Mouse (Mus musculus) lung, postnatal 0 days (tissue): ENCODE data around the gene Rab1a.

Experiments used
- CTCF ChIP-seq: IDR thresholded peaks from 2 replicates; pipeline ENCODE4 v1.5.1; 2016; ENCODE audit warnings: antibody characterized with exemption, mild to moderate bottlenecking
- EP300 ChIP-seq: IDR thresholded peaks from 2 replicates; pipeline ENCODE4 v1.6.1; 2016; ENCODE audit warnings: antibody characterized with exemption, mild to moderate bottlenecking, control low read depth

- TF ChIP-seq CTCF (no peak), EP300 (no peak)
These were observed 35.2 kb upstream of the Rab1a start for GRCm38 (mm10) chr11:20165991-20166390.
